Mouse (Mus musculus) intestine, embryonic 16.5 days (tissue): Measurements from ENCODE around the gene Mthfs. TPM values are rescaled to one million over a fixed set of nuclear protein-coding genes. Genes with fewer than 3 reads are reported as not detected.

ENCODE experiments used
- ATAC-seq: fragments of 200-750 bp; cut with Nextera tagmentation; 2 replicates; pipeline ENCODE4 v1.8.0; 2017; ENCODE audit warnings: moderate TSS enrichment, moderate library complexity
- H3K27ac ChIP-seq: fragments of 300-500 bp; sonication (generic); 2 replicates; pipeline ENCODE4 v1.5.1; 2014; ENCODE audit warnings: mild to moderate bottlenecking, low read length
- H3K27me3 ChIP-seq: fragments of 300-500 bp; sonication (generic); replicated peaks from 2 replicates; pipeline ENCODE4 v1.6.1; 2014; ENCODE audit warnings: low read length, control low read depth, mixed read lengths; ENCODE audit not compliant: control insufficient read depth, insufficient read depth
- H3K36me3 ChIP-seq: fragments of 300-500 bp; sonication (generic); 2 replicates; pipeline ENCODE4 v1.6.1; 2014; ENCODE audit warnings: low read length, control low read depth; ENCODE audit not compliant: control insufficient read depth, insufficient read depth
- H3K4me1 ChIP-seq: fragments of 300-500 bp; sonication (generic); 2 replicates; pipeline ENCODE4 v1.6.1; 2014; ENCODE audit warnings: low read length, control low read depth, mixed read lengths; ENCODE audit not compliant: control insufficient read depth, insufficient read depth
- H3K4me2 ChIP-seq: fragments of 300-500 bp; sonication (generic); 2 replicates; pipeline ENCODE4 v1.6.1; 2014; ENCODE audit warnings: low read depth, low read length, control low read depth
- H3K4me3 ChIP-seq: fragments of 300-500 bp; sonication (generic); 2 replicates; pipeline ENCODE4 v1.5.1; 2014; ENCODE audit warnings: mild to moderate bottlenecking, low read length
- H3K9ac ChIP-seq: fragments of 300-500 bp; sonication (generic); 2 replicates; pipeline ENCODE4 v1.6.1; 2014; ENCODE audit warnings: low read depth, low read length
- H3K9me3 ChIP-seq: fragments of 300-500 bp; sonication (generic); 2 replicates; pipeline ENCODE4 v1.6.1; 2016; ENCODE audit warnings: low read length, control low read depth; ENCODE audit not compliant: control insufficient read depth
- WGBS: fragments of 180-500 bp; shearing (Covaris S2); extraction: QIAGEN DNeasy Blood & Tissue Kit; methylation state at CpG from one replicate; pipeline ENCODE4 v1.1.7; 2014; 5-methylcytosine and 5-hydroxymethylcytosine counted together
- polyA plus RNA-seq: library from polyadenylated mRNA; unstranded; fragments of >200 nt; fragmentation: Nextera tagmentation; extraction: Ambion mirVana; gene quantifications from 2 replicates; pipeline ENCODE4 v1.2.1, GENCODE M21; 2015

The Mthfs gene
- polyA plus RNA-seq, 1 experiment from 2014 or later, result 29.8 TPM

DNA sequence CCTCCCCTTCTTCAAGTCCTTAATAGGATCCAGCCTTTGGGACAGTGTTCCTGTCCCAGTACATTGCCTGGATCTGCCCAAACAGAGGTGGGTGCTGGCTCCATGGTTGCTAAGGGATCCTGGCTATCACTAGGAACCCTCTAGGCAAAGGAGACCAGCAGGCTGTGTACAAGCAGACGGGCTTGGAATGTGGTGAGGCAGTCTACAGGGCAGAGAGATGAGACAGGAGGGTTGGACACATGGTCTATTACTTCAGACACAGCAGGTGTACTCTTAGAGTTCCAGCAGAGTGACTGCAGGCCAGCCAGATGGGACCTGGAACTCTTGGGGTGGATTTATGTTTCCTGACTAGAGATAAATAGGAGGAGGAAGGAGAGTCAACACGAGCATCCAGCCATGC is 59.9 kb downstream of the Mthfs start:
- Histone ChIP-seq H3K4me2 (no peak overlapping the region), H3K27ac (no peak overlapping the region), H3K9me3 (no peaks in the 10 kb centered on the region), H3K4me1 (no peaks in the 10 kb centered on the region), H3K36me3 (no peaks in the 10 kb centered on the region), H3K9ac (no peak overlapping the region), H3K4me3 (no peak overlapping the region), H3K27me3 (no peaks in the 10 kb centered on the region)
- ATAC-seq, result no peak
- WGBS, result 68% methylated on average over 2 of the region's 2 CpGs

GRCm38 (mm10) chr9:89273766-89274165 is 63.3 kb downstream of the Mthfs start:
- Histone ChIP-seq H3K4me2 (no peak overlapping the region), H3K4me1 (no peaks in the 10 kb centered on the region), H3K27ac (no peak overlapping the region), H3K27me3 (no peaks in the 10 kb centered on the region), H3K4me3 (no peak overlapping the region), H3K9ac (no peak overlapping the region), H3K36me3 (no peaks in the 10 kb centered on the region), H3K9me3 (no peaks in the 10 kb centered on the region)
- no peak for ATAC-seq
- 78% methylated on average over 7 of the region's 7 CpGs for WGBS

DNA sequence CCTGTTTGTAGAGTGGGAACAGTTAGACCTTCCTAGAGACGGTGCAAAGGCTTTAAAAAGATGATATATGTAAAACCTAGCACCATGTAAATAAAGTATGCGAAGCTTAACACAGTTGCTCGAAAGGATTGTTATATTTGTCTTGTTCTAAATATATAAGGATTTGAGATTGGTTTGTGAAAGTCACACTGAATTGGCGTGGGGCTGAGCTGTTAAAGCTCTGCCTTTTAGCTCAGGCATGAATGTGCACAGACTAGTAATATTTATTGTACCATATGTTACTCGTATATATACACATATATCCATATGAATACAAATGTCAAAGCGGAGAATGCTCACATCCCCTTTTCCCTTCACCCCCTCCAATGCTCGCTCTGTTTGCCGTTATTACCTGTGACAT is 67.7 kb downstream of the Mthfs start:
- no peak for ATAC-seq
- H3K36me3 ChIP-seq, result no peaks in the 10 kb centered on the region
- no peaks in the 10 kb centered on the region for H3K4me1 ChIP-seq
- no peak overlapping the region for H3K4me2 ChIP-seq
- no peak overlapping the region for H3K9ac ChIP-seq
- H3K4me3 ChIP-seq, result no peak overlapping the region
- no peak overlapping the region for H3K27ac ChIP-seq
- H3K27me3 ChIP-seq, result no peaks in the 10 kb centered on the region
- H3K9me3 ChIP-seq, result no peaks in the 10 kb centered on the region
- WGBS, result 69% methylated on average over 8 of the region's 8 CpGs

- H3K9ac ChIP-seq, result no peak overlapping the region
- WGBS, result 85% methylated on average over 2 of the region's 2 CpGs
- no peak for ATAC-seq
Measured at GRCm38 (mm10) chr9:89282374-89283068, 72.0 kb downstream of the Mthfs start.

DNA sequence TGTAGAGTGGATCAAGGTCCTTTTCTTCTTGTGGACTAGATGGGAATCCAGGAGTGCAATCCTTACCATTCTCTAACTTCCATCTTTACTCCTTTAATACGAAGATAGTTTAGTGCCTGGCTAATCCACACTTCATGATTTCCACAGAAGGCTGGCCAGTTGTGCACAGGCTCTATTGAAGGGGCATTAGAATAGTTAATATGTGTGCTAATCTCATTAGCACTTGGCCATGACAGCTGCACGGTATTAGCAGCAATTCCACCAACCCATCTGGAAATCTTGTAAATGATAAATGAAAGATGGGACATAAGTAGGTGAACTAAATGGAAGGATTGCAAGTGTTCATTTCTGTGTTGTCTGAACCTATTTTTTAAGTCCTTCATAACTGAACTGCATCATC is 77.6 kb downstream of the Mthfs start:
- H3K4me3 ChIP-seq, result no peak overlapping the region
- H3K4me1 ChIP-seq, result no peaks in the 10 kb centered on the region
- no peak for ATAC-seq
- no peak overlapping the region for H3K4me2 ChIP-seq
- no peaks in the 10 kb centered on the region for H3K9me3 ChIP-seq
- H3K27me3 ChIP-seq, result no peaks in the 10 kb centered on the region
- H3K27ac ChIP-seq, result no peak overlapping the region
- no peak overlapping the region for H3K9ac ChIP-seq
- WGBS, result 74% methylated on average over 2 of the region's 2 CpGs
- H3K36me3 ChIP-seq, result no peaks in the 10 kb centered on the region

More at GRCm38 (mm10) chr9:89282374-89283068, 72.0 kb downstream of the Mthfs start:
- Histone ChIP-seq H3K4me2 (no peak overlapping the region), H3K36me3 (no peaks in the 10 kb centered on the region), H3K27ac (no peak overlapping the region), H3K27me3 (no peaks in the 10 kb centered on the region), H3K4me3 (no peak overlapping the region), H3K4me1 (no peaks in the 10 kb centered on the region), H3K9me3 (no peaks in the 10 kb centered on the region)

DNA sequence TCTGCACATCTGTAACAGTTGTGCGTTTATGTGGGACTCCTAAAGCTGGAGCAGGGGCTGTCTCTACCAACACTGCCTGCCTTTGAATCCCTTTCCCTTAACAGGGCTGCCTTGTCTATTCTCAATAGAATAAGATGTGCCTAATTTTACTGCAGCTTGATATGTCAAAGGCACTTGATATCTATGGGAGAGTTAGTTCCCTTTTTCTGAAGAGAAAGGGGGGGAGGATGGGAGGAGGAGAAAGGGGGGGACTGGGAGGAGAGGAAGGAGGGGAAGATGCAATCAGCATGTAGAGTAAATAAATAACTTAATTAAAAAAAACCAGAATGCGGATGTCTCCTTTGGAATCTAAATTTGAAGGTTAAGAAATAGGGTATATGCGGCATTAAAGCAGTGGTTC is 82.9 kb downstream of the Mthfs start:
- H3K4me1 ChIP-seq, result no peaks in the 10 kb centered on the region
- H3K27ac ChIP-seq, result no peak overlapping the region
- no peaks in the 10 kb centered on the region for H3K27me3 ChIP-seq
- no peak for ATAC-seq
- no peak overlapping the region for H3K4me3 ChIP-seq
- no peak overlapping the region for H3K4me2 ChIP-seq
- no peaks in the 10 kb centered on the region for H3K9me3 ChIP-seq
- WGBS, result 67% methylated on average over 3 of the region's 3 CpGs
- no peak overlapping the region for H3K9ac ChIP-seq
- no peaks in the 10 kb centered on the region for H3K36me3 ChIP-seq

- 59% methylated on average over 3 of the region's 3 CpGs for WGBS
- H3K9me3 ChIP-seq, result no peaks in the 10 kb centered on the region
- H3K36me3 ChIP-seq, result no peaks in the 10 kb centered on the region
- no peak overlapping the region for H3K27ac ChIP-seq
- no peak overlapping the region for H3K9ac ChIP-seq
- H3K4me3 ChIP-seq, result no peak overlapping the region
- H3K4me2 ChIP-seq, result no peak overlapping the region
- ATAC-seq, result no peak
- no peaks in the 10 kb centered on the region for H3K27me3 ChIP-seq
- H3K4me1 ChIP-seq, result no peaks in the 10 kb centered on the region
Measured at GRCm38 (mm10) chr9:89294121-89294520, 83.6 kb downstream of the Mthfs start.

DNA sequence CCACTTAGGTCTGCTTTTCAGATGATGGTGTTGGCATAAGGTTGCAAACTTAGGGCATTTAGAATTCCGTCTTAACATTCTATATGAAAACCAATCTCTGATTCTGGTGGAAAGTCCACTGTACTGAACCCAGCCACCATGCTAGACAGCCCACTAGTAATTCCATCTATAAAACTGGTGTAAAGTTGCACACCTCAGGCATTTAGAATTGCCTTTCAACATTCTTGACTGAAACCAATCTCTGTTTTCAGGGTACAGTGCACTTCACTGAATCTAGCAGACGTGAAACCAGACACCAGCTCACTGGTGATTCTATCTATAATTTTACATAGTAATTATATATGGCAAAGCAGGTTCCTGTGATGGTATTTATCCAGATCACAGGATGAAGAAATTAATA is 95.2 kb downstream of the Mthfs start:
- no peaks in the 10 kb centered on the region for H3K36me3 ChIP-seq
- no peak overlapping the region for H3K4me3 ChIP-seq
- no peak overlapping the region for H3K27ac ChIP-seq
- H3K4me2 ChIP-seq, result no peak overlapping the region
- no peaks in the 10 kb centered on the region for H3K4me1 ChIP-seq
- H3K27me3 ChIP-seq, result no peaks in the 10 kb centered on the region
- WGBS, result 81% methylated on average over 2 of the region's 2 CpGs
- ATAC-seq, result no peak
- H3K9me3 ChIP-seq, result no peaks in the 10 kb centered on the region
- no peak overlapping the region for H3K9ac ChIP-seq

GRCm38 (mm10) chr9:89308357-89309194 is 98.1 kb downstream of the Mthfs start:
- no peaks in the 10 kb centered on the region for H3K36me3 ChIP-seq
- H3K4me2 ChIP-seq, result no peak overlapping the region
- H3K27ac ChIP-seq, result no peak overlapping the region
- no peak overlapping the region for H3K4me3 ChIP-seq
- 77% methylated on average over 7 of the region's 7 CpGs for WGBS
- no peaks in the 10 kb centered on the region for H3K27me3 ChIP-seq
- no peaks in the 10 kb centered on the region for H3K9me3 ChIP-seq
- no peak for ATAC-seq
- no peaks in the 10 kb centered on the region for H3K4me1 ChIP-seq
- H3K9ac ChIP-seq, result no peak overlapping the region
